Mouse (Mus musculus): ENCODE measurements around the gene Acot3.
A peak's percentile ranks its signal among the peaks of the same experiment; 100 is the strongest.
"Not testable (repeated sequence)": the region's sequence is repeated elsewhere in the genome, so short reads cannot be mapped to it uniquely, and the experiment has no call there.

The Acot3 gene

DNA sequence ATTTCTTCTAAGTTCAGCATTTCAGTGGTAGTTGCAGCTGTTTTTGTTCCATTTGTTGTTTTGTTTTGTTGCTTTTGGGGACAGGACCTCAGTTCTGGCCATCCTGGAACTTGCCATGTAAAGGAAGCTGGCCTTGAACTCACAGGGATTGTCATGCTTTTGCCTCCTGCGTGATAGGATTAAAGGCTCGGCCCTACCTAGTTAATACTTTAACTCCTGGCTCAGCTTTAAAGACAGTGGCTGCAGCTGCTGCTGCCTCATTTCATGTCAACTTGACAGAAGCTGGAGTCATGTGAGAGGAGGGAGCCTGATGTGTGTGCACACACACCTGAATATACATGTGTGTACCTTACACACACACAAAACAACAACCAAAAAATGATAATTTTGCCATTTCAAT lies 7.9 kb upstream of the Acot3 start:
- DNase-seq, result no peak

DNA sequence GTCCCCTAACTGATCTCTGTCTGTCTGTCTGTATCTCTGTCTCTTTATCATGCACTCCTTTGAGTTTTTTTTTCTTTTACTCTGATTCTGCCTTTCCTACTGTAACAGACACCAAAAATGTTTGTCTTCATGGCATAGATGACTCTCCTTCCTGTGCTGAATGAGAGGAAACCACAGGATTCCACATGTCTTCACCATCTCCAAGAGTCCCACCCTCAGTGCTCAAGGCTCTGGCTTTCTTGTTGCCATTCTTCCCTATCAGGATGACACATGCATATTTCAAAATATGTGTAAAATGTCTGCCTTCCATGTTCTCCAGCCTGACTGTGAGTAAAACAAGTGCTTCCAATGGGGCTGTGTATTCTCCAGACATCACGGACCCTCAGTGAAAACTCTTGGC lies 5.0 kb upstream of the Acot3 start:
- no peak for DNase-seq

- DNase-seq, result not testable (repeated sequence)
These were observed 1.2 kb upstream of the Acot3 start for GRCm38 (mm10) chr12:84050744-84051143.

DNA sequence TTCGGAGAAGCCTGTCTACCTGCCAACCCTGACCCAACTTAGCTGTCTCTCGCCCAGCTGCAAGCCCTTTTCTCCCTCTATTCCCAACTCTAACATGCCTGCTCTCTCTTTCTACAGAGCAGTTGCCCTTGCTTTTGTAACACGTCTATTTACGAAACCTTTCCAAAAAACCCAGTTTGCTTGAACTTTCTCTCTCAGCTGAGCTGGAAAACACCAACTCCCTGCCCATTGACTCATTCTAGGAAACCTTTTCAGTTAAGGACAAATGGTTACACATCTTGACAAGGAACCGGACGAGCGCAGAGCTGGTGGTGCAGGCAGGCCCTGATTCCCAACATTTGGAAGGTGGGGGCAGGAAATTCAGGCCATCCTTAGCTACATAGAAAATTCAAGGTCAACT lies 665 bp downstream of the Acot3 start:
- DNase-seq, result no peak

DNA sequence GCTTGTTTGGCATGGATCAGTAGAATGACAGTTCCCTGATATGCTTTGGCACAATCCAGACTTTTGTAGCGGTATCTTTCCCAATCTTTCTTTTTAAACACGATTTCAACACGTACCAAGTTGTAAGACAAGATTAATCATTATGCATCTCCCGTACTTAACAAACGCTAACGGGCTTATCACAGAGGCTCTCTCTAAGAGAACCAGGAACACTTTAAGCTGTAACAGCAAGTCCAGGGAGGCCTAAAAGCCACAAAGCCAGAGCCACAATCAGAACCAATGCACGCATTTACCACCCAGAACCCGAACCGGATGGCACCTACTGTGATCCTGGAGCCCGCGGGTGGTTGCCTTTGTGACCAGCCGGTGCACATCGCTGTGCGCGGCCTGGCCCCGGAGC lies 1.2 kb downstream of the Acot3 start:
- peak; percentile 32 to 44 for DNase-seq

DNA sequence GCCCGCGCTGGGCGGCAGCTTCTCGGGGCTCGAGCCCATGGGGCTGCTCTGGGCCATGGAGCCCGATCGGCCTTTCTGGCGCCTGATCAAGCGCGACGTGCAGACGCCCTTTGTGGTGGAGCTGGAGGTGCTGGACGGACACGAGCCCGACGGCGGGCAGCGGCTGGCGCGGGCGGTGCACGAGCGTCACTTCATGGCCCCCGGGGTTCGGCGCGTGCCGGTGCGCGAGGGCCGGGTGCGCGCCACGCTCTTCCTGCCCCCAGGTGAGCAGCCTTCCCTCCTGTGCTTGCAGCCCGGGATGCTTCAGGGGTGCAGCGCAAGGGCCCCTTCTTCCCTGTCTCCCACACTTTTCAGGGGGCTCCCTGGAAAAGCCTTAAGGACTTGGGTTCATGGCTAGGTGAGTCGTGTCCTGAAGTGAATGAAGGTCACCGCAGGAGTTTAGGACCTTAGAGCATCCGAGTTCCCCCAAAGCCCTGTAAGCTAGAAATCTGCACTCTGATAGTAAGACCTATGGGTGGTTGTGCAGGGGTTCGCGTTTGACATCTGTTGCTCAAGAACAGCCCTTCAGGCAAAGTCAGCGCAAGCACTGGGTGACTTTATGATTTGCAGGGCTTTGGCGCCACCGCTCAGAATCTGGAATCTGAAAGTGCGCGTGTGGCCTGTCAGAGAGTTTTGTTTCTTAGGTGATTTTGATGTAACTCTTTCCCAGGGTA lies 1.9 kb downstream of the Acot3 start:
- DNase-seq, result peak; percentile 47 to 50

- peak; percentile 27 to 67 for DNase-seq
These were observed 9.0 kb downstream of the Acot3 start for GRCm38 (mm10) chr12:84060946-84061345.

- no peak for DNase-seq
These were observed 10.4 kb downstream of the Acot3 start for GRCm38 (mm10) chr12:84062336-84062735.

DNA sequence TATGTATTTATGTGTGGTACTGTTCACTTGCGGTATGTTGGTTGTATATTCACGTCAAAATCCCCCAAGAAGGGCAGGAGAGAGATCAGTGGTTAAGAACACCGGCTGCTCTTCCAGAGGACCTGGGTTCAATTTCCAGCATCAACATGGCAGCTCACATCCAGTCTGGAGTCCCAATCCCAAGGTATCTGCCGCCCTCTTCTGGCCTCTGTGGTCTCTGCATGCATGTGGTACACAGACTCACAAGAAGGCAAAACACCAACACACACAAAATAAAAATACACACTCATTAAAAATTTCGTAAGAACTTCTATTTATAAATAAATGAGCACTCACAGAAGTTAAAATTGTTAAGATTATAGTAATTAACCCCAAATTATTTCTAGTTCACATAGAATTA lies 11.3 kb downstream of the Acot3 start:
- DNase-seq, result peak; percentile 40 to 55

- no peak for DNase-seq
These were observed 11.9 kb downstream of the Acot3 start for GRCm38 (mm10) chr12:84063833-84064232.

GRCm38 (mm10) chr12:84064621-84065020 lies 12.7 kb downstream of the Acot3 start:
- DNase-seq, result peak in 1 of 2 experiments; percentile 32

- DNase-seq, result no peak
These were observed 15.8 kb downstream of the Acot3 start for GRCm38 (mm10) chr12:84067752-84068151.

GRCm38 (mm10) chr12:84068296-84068695 lies 16.4 kb downstream of the Acot3 start:
- no peak for DNase-seq

DNA sequence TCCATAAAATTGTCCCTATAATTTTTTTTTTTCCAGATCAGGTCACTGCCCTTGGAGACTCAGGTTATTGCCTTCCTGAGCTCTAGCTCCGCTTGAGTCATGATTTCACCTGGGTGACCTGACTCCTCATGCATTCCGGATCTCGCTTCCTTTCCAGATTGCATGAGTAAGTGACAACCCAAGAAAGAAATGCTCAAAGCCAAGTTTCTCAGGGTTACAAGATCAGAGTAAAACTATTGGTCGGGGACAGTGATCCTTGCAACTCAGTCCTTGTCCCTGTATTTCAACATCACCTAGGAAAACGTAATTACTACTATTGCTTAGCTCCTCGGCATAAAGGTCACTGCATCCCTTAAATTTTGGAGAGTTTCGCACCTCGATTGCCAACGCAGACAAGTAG lies 17.0 kb downstream of the Acot3 start, which contains the start of gene Acot5:
Gene Acot5 (plus strand): TSS at position 340 of the 400 bp plus-strand sequence.
- DNase-seq, result no peak

DNA sequence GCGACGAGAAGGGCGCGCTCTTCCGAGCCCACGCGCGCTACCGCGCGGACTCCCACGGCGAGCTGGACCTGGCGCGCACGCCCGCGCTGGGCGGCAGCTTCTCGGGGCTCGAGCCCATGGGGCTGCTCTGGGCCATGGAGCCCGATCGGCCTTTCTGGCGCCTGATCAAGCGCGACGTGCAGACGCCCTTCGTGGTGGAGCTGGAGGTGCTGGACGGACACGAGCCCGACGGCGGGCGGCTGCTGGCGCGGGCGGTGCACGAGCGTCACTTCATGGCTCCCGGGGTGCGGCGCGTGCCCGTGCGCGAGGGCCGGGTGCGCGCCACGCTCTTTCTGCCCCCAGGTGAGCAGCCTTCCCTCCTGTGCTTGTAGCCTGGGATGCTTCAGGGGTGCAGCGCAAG lies 17.6 kb downstream of the Acot3 start:
- peak; percentile 58 to 59 for DNase-seq

- DNase-seq, result no peak
These were observed 19.8 kb downstream of the Acot3 start for GRCm38 (mm10) chr12:84071696-84072095.

- DNase-seq, result no peak
These were observed 25.5 kb downstream of the Acot3 start for GRCm38 (mm10) chr12:84077371-84077990.

DNA sequence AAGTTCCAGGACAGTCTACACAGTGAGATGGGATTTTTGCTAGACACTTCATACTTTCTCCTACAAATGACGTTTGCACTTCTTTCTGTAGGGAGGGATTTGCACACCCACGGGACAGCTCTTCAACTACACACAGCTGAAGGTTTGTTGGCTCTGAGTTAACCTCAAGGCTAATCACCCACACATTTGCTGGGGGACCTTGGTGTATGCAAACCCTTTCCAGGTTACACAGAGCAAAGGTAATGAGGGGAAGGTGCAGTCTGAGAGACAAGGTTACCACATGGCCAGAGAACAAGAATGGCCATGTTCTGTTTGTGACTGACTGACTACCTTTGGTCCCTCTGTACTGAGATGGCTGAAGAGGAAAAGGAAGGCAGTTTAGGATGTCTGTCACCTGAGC lies 31.9 kb downstream of the Acot3 start:
- DNase-seq, result no peak

DNA sequence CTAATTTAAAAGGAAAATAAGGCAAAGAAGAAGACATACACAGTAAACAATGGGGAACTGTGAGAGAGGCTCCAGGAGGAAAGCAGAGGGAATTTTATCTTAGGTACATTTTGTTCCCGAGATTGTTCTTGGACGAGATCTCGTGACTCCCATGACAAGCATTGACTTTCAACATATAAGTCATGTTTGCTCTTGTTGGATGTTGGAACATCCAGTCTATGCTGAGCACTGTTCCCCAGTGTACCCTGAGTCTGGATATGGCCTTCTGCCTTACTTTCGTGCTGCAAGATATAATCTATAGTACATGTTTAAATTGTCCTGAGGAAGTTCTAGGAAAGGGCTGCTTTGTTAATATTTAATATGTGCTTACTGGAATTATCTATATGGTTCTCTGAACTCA lies 32.6 kb downstream of the Acot3 start:
- DNase-seq, result no peak

GRCm38 (mm10) chr12:84094666-84095065 lies 42.7 kb downstream of the Acot3 start:
- DNase-seq, result not testable (repeated sequence)

GRCm38 (mm10) chr12:84099605-84100004 lies 47.7 kb downstream of the Acot3 start:
- DNase-seq, result no peak

DNA sequence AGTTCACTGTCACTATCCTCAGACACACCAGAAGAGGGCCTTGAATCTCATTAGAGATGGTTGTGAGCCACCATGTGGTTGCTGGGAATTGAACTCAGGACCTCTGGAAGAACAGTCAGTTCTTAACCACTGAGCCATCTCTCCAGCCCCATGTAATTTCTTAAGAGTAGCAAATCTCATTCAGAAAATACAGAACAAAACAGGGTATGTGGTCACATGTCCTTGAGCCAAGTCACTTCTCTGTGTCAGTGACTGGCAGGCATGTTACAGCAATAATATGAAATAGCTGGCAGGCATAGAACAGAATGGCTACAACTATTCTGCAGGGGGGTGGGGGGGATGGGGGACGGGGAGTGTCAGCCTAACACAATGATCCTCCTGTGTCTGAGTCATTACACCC lies 48.1 kb downstream of the Acot3 start:
- no peak for DNase-seq

DNA sequence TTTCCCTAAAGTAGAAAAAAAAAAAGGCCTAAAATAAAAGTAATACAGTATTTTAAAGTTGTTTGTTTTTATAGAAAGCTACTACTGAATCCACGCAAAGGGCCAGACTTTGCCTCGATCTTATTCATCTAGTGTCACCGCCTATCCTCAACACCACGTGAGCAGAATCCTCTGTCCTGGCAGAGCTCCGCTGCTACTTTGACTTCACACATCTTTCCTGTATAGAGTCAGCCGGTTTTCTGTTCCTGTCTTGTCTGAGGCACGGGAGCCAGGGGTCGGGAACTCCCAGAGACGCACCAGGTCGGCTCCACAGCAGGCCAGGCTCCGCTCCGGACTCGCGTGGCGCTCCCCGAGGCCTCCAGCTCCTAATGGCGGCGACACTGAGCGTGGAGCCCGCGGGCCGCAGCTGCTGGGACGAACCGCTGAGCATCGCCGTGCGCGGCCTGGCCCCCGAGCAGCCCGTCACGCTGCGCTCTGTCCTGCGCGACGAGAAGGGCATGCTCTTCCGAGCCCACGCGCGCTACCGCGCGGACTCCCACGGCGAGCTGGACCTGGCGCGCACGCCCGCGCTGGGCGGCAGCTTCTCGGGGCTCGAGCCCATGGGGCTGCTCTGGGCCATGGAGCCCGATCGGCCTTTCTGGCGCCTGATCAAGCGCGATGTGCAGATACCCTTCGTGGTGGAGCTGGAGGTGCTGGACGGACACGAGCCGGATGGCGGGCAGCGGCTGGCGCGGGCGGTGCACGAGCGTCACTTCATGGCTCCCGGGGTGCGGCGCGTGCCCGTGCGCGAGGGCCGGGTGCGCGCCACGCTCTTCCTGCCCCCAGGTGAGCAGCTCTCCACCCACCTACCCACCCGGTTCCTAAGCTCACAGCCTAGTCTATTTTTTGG lies 48.9 kb downstream of the Acot3 start, which contains the start of gene Acot6:
Gene Acot6 (plus strand): TSS at position 51 of the 889 bp plus-strand sequence.
- peak; percentile 58 to 68 for DNase-seq

DNA sequence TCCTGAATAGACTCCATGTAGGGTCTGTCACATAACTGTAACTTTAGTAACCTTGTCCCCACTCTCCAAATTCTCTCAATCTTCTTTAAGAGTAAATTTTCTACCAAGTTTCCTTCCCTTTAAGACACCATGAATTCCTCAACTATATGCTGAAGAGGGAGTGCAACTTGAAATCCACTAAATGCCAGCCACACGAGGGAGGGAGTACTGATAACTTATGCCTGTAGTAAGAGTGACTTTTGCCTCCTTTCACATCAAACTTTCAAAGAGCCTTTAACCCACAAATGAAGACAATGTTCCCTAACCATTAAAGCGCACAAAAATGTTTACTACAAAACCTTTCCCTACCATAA lies 49.5 kb downstream of the Acot3 start:
- no peak for DNase-seq

Data from cerebellum, postnatal 10 days (tissue).